Mouse (Mus musculus) kidney, embryonic 15.5 days (tissue): ENCODE data around the gene Cubn. TPM values are rescaled to one million over a fixed set of nuclear protein-coding genes. Genes with fewer than 3 reads are reported as not detected.

ENCODE experiments used
- ATAC-seq: fragments of 200-750 bp; cut with Nextera tagmentation; replicated peaks from 2 replicates; pipeline ENCODE4 v1.8.0; 2017; ENCODE audit warnings: moderate TSS enrichment; ENCODE audit not compliant: low FRiP score
- H3K27ac ChIP-seq: fragments of 300-500 bp; sonication (generic); 2 replicates; pipeline ENCODE4 v1.5.1; 2015; ENCODE audit warnings: mild to moderate bottlenecking, inconsistent platforms
- H3K27me3 ChIP-seq: fragments of 300-500 bp; sonication (generic); 2 replicates; pipeline ENCODE4 v1.6.1; 2015; ENCODE audit warnings: inconsistent platforms
- H3K36me3 ChIP-seq: fragments of 300-500 bp; sonication (generic); 2 replicates; pipeline ENCODE4 v1.6.1; 2015; ENCODE audit warnings: inconsistent platforms
- H3K4me1 ChIP-seq: fragments of 300-500 bp; sonication (generic); 2 replicates; pipeline ENCODE4 v1.6.1; 2015; ENCODE audit warnings: inconsistent platforms
- H3K4me2 ChIP-seq: fragments of 300-500 bp; sonication (generic); 2 replicates; pipeline ENCODE4 v1.6.1; 2015; ENCODE audit warnings: moderate library complexity, mild to moderate bottlenecking, inconsistent platforms
- H3K4me3 ChIP-seq: fragments of 300-500 bp; sonication (generic); replicated peaks from 2 replicates; pipeline ENCODE4 v1.5.1; 2015; ENCODE audit warnings: mild to moderate bottlenecking, inconsistent platforms
- H3K9ac ChIP-seq: fragments of 300-500 bp; sonication (generic); 2 replicates; pipeline ENCODE4 v1.6.1; 2015; ENCODE audit warnings: mild to moderate bottlenecking, inconsistent platforms
- H3K9me3 ChIP-seq: fragments of 300-500 bp; sonication (generic); replicated peaks from 2 replicates; pipeline ENCODE4 v1.6.1; 2016; ENCODE audit warnings: inconsistent platforms
- WGBS: fragments of 180-500 bp; shearing (Covaris S2); methylation state at CpG from one replicate; pipeline ENCODE4 v1.1.7; 2015; ENCODE audit warnings: mixed read lengths; 5-methylcytosine and 5-hydroxymethylcytosine counted together
- polyA plus RNA-seq: library from polyadenylated mRNA; unstranded; fragments of >200 nt; fragmentation: Nextera tagmentation; extraction: Ambion mirVana; gene quantifications from 2 replicates; pipeline ENCODE4 v1.2.1, GENCODE M21; 2015

Gene Cubn
- polyA plus RNA-seq, 1 experiment from 2014 or later, result 5.1 TPM

DNA sequence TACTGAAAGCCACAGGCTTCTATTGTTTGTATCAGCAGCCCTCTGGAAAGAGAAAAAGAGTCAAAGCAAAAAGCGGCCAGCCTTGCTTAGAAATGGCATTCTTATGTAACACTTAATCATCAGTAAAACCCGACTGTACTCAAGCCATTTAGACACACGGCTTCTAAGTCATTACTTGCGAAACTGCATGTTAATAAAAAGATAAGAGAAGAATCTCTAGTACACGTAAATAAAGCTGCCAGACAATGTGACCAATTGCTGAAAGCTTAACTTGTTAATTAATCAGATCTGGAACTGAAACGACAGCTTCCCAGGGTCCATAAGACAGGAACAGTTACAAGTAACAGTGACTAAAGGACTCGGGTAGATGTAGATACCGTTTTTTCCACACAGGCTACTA, 30.5 kb upstream of the Cubn start:
- Histone ChIP-seq H3K27me3 (no peaks in the 10 kb centered on the region), H3K4me1 (no peaks in the 10 kb centered on the region), H3K27ac (no peak overlapping the region), H3K36me3 (peaks cover 4% of the 10 kb centered on the region; the same call in 1 of the 2 replicates), H3K9ac (no peak overlapping the region), H3K4me2 (no peak overlapping the region), H3K4me3 (no peak overlapping the region), H3K9me3 (no peaks in the 10 kb centered on the region)
- WGBS, result 60% methylated on average over 8 of the region's 8 CpGs
- no peak for ATAC-seq

- no peaks in the 10 kb centered on the region for H3K4me1 ChIP-seq
- H3K27ac ChIP-seq, result no peak overlapping the region
- no peaks in the 10 kb centered on the region for H3K9me3 ChIP-seq
- no peak overlapping the region for H3K4me3 ChIP-seq
- H3K9ac ChIP-seq, result no peak overlapping the region
- whole genome bisulfite sequencing, result 62% methylated on average over 4 of the region's 4 CpGs
- ATAC-seq, result no peak
- H3K4me2 ChIP-seq, result no peak overlapping the region
- peaks cover 7% of the 10 kb centered on the region; the same call in 1 of the 2 replicates for H3K36me3 ChIP-seq
- H3K27me3 ChIP-seq, result no peaks in the 10 kb centered on the region
Observed at GRCm38 (mm10) chr2:13514949-13515348, 23.3 kb upstream of the Cubn start.

- 91% methylated on average over 2 of the region's 2 CpGs for WGBS
- no peak overlapping the region for H3K4me2 ChIP-seq
- H3K4me3 ChIP-seq, result no peak overlapping the region
- H3K36me3 ChIP-seq, result no peaks in the 10 kb centered on the region
- no peak overlapping the region for H3K27ac ChIP-seq
- no peaks in the 10 kb centered on the region for H3K9me3 ChIP-seq
- ATAC-seq, result no peak
- H3K4me1 ChIP-seq, result 0 out of 2 replicates have a peak, but pooled peaks cover 2% of the 10 kb centered on the region
- H3K27me3 ChIP-seq, result no peaks in the 10 kb centered on the region
- no peak overlapping the region for H3K9ac ChIP-seq
Observed at GRCm38 (mm10) chr2:13502717-13503116, 11.1 kb upstream of the Cubn start.

GRCm38 (mm10) chr2:13501553-13501952, 9.9 kb upstream of the Cubn start:
- Histone ChIP-seq H3K9me3 (no peaks in the 10 kb centered on the region), H3K27me3 (no peaks in the 10 kb centered on the region), H3K27ac (no peak overlapping the region), H3K9ac (no peak overlapping the region), H3K36me3 (no peaks in the 10 kb centered on the region), H3K4me1 (0 out of 2 replicates have a peak, but pooled peaks cover 2% of the 10 kb centered on the region), H3K4me3 (no peak overlapping the region), H3K4me2 (no peak overlapping the region)
- 15% methylated on average over 5 of the region's 5 CpGs for WGBS
- ATAC-seq, result peak; percentile 60; the same call in 1 of the 2 replicates

GRCm38 (mm10) chr2:13500298-13500999, 8.8 kb upstream of the Cubn start:
- Histone ChIP-seq H3K4me3 (no peak overlapping the region), H3K4me1 (0 out of 2 replicates have a peak, but pooled peaks cover 2% of the 10 kb centered on the region), H3K27ac (no peak overlapping the region), H3K9me3 (no peaks in the 10 kb centered on the region), H3K4me2 (no peak overlapping the region), H3K9ac (no peak overlapping the region), H3K36me3 (no peaks in the 10 kb centered on the region), H3K27me3 (no peaks in the 10 kb centered on the region)
- 52% methylated on average over 5 of the region's 5 CpGs for WGBS
- peak; percentile 83 for ATAC-seq

GRCm38 (mm10) chr2:13499196-13499595, 7.6 kb upstream of the Cubn start:
- Histone ChIP-seq H3K27me3 (no peaks in the 10 kb centered on the region), H3K4me2 (no peak overlapping the region), H3K9me3 (no peaks in the 10 kb centered on the region), H3K9ac (no peak overlapping the region), H3K4me3 (no peak overlapping the region), H3K36me3 (no peaks in the 10 kb centered on the region), H3K4me1 (0 out of 2 replicates have a peak, but pooled peaks cover 2% of the 10 kb centered on the region), H3K27ac (no peak overlapping the region)
- 65% methylated on average over 7 of the region's 7 CpGs for WGBS
- no peak for ATAC-seq

GRCm38 (mm10) chr2:13496087-13496486, 4.5 kb upstream of the Cubn start:
- H3K27ac ChIP-seq, result no peak overlapping the region

GRCm38 (mm10) chr2:13492927-13493326, 1.3 kb upstream of the Cubn start:
- H3K36me3 ChIP-seq, result no peaks in the 10 kb centered on the region
- WGBS, result 84% methylated on average over 4 of the region's 4 CpGs
- no peak overlapping the region for H3K4me3 ChIP-seq

More at GRCm38 (mm10) chr2:13496087-13496486, 4.5 kb upstream of the Cubn start:
- no peak overlapping the region for H3K4me2 ChIP-seq
- no peak for ATAC-seq
- H3K36me3 ChIP-seq, result no peaks in the 10 kb centered on the region
- no peaks in the 10 kb centered on the region for H3K27me3 ChIP-seq
- H3K4me3 ChIP-seq, result no peak overlapping the region
- 0 out of 2 replicates have a peak, but pooled peaks cover 5% of the 10 kb centered on the region for H3K4me1 ChIP-seq
- no peaks in the 10 kb centered on the region for H3K9me3 ChIP-seq
- H3K9ac ChIP-seq, result no peak overlapping the region
- WGBS, result 69% methylated on average over 2 of the region's 2 CpGs

DNA sequence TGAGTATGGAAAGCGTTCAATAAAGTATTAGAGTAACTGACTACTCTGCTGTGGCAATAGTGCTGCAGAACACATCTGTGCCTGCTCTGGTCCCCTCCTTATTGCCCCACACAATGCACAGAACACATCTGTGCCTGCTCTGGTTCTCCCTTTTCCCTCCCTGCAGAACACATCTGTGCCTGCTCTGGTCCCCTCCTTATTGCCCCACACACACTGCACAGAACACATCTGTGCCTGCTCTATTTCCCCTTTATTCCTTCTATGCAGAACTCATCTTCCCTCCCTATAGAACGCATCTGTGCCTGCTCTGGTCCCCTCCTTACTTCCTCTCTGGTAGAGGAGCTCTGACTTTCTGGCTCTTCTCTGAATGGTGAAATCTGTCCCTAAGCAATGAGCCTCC, 1.1 kb downstream of the Cubn start:
- no peaks in the 10 kb centered on the region for H3K36me3 ChIP-seq
- H3K9ac ChIP-seq, result no peak overlapping the region
- WGBS, result 95% methylated on average over 2 of the region's 2 CpGs
- H3K27me3 ChIP-seq, result no peaks in the 10 kb centered on the region
- ATAC-seq, result no peak
- H3K9me3 ChIP-seq, result no peaks in the 10 kb centered on the region
- no peak overlapping the region for H3K4me2 ChIP-seq
- H3K4me3 ChIP-seq, result 0 out of 2 replicates have a peak overlapping the region, but pooled peaks have one; percentile 2
- 0 out of 2 replicates have a peak, but pooled peaks cover 3% of the 10 kb centered on the region for H3K4me1 ChIP-seq
- no peak overlapping the region for H3K27ac ChIP-seq

More at GRCm38 (mm10) chr2:13492927-13493326, 1.3 kb upstream of the Cubn start:
- H3K27me3 ChIP-seq, result no peaks in the 10 kb centered on the region
- H3K27ac ChIP-seq, result no peak overlapping the region
- no peak for ATAC-seq
- H3K4me2 ChIP-seq, result no peak overlapping the region
- H3K9ac ChIP-seq, result no peak overlapping the region
- no peaks in the 10 kb centered on the region for H3K9me3 ChIP-seq
- 0 out of 2 replicates have a peak, but pooled peaks cover 3% of the 10 kb centered on the region for H3K4me1 ChIP-seq

- no peak overlapping the region for H3K9ac ChIP-seq
- H3K27ac ChIP-seq, result no peak overlapping the region
- ATAC-seq, result no peak
- no peak overlapping the region for H3K4me3 ChIP-seq
- no peaks in the 10 kb centered on the region for H3K36me3 ChIP-seq
- 77% methylated on average over 8 of the region's 8 CpGs for WGBS
- no peaks in the 10 kb centered on the region for H3K27me3 ChIP-seq
- H3K9me3 ChIP-seq, result no peaks in the 10 kb centered on the region
- 0 out of 2 replicates have a peak, but pooled peaks cover under 1% of the 10 kb centered on the region for H3K4me1 ChIP-seq
- H3K4me2 ChIP-seq, result no peak overlapping the region
Observed at GRCm38 (mm10) chr2:13486470-13486869, 5.1 kb downstream of the Cubn start.

DNA sequence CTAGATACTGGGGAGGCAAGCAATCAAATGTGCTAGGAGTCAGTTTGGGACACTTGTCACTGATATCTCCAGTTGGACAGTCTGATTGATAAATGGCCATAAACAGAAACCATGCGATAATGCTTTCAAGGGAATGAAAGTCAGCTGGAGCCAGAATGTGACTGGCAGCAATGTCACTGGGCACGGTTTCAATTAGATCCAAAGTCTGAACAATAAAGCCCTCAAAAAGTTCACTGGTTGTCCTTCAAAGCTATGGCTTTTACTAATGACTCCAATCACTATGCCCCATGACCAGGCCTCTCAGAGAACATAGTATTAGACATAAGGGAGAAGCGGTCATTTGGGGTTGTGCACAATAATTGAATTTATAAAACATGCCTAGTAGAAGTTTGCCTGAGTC, 7.0 kb downstream of the Cubn start:
- WGBS, result 79% methylated on average over 3 of the region's 3 CpGs
- H3K36me3 ChIP-seq, result no peaks in the 10 kb centered on the region
- no peaks in the 10 kb centered on the region for H3K27me3 ChIP-seq
- H3K27ac ChIP-seq, result no peak overlapping the region
- H3K9ac ChIP-seq, result no peak overlapping the region
- ATAC-seq, result no peak
- no peaks in the 10 kb centered on the region for H3K4me1 ChIP-seq
- no peak overlapping the region for H3K4me2 ChIP-seq
- no peak overlapping the region for H3K4me3 ChIP-seq
- H3K9me3 ChIP-seq, result no peaks in the 10 kb centered on the region

- Histone ChIP-seq H3K36me3 (no peaks in the 10 kb centered on the region), H3K9me3 (no peaks in the 10 kb centered on the region), H3K9ac (no peak overlapping the region), H3K27me3 (no peaks in the 10 kb centered on the region), H3K4me1 (no peaks in the 10 kb centered on the region), H3K4me2 (no peak overlapping the region), H3K4me3 (no peak overlapping the region), H3K27ac (no peak overlapping the region)
- 87% methylated on average over 2 of the region's 2 CpGs for WGBS
- ATAC-seq, result no peak
Observed at GRCm38 (mm10) chr2:13480744-13481143, 10.9 kb downstream of the Cubn start.
